Mouse (Mus musculus): ENCODE measurements around the gene Cyp2j6.
"Not testable (repeated sequence)": the region's sequence is repeated elsewhere in the genome, so short reads cannot be mapped to it uniquely, and the experiment has no call there.

The Cyp2j6 gene

GRCm38 (mm10) chr4:96553133-96553819 lies at the start of gene Cyp2j6:
Gene Cyp2j6, minus strand, starts transcription at chr4:96553661.
- DNase-seq, result peak; percentile 23

GRCm38 (mm10) chr4:96591791-96592150 lies 38.3 kb upstream of the Cyp2j6 start:
- peak; percentile 60 for DNase-seq

- DNase-seq, result peak; percentile 12
Observed at GRCm38 (mm10) chr4:96590911-96591790, 37.7 kb upstream of the Cyp2j6 start, which contains the start of gene Cyp2j9. Gene Cyp2j9, minus strand, starts transcription at chr4:96591578.

- no peak for DNase-seq
Observed at GRCm38 (mm10) chr4:96581425-96582088, 28.1 kb upstream of the Cyp2j6 start.

GRCm38 (mm10) chr4:96580351-96580750 lies 26.9 kb upstream of the Cyp2j6 start:
- not testable (repeated sequence) for DNase-seq

GRCm38 (mm10) chr4:96569442-96569841 lies 16.0 kb upstream of the Cyp2j6 start:
- no peak for DNase-seq

- no peak for DNase-seq
Observed at GRCm38 (mm10) chr4:96567988-96568387, 14.5 kb upstream of the Cyp2j6 start.

GRCm38 (mm10) chr4:96565808-96566207 lies 12.3 kb upstream of the Cyp2j6 start:
- DNase-seq, result no peak

GRCm38 (mm10) chr4:96560464-96560863 lies 7.0 kb upstream of the Cyp2j6 start:
- DNase-seq, result no peak

GRCm38 (mm10) chr4:96559781-96560180 lies 6.3 kb upstream of the Cyp2j6 start:
- DNase-seq, result no peak

GRCm38 (mm10) chr4:96551619-96552018 lies 1.8 kb downstream of the Cyp2j6 start:
- no peak for DNase-seq

GRCm38 (mm10) chr4:96545976-96546375 lies 7.5 kb downstream of the Cyp2j6 start:
- DNase-seq, result peak; percentile 4

- no peak for DNase-seq
Observed at GRCm38 (mm10) chr4:96525772-96526171, 27.7 kb downstream of the Cyp2j6 start.

GRCm38 (mm10) chr4:96522256-96522655 lies 31.2 kb downstream of the Cyp2j6 start:
- no peak for DNase-seq

- DNase-seq, result no peak
Observed at GRCm38 (mm10) chr4:96510083-96510482, 43.4 kb downstream of the Cyp2j6 start.

GRCm38 (mm10) chr4:96507286-96507685 lies 46.2 kb downstream of the Cyp2j6 start, which contains the start of gene Cyp2j8:
Gene Cyp2j8, minus strand, starts transcription at chr4:96507386.
- DNase-seq, result no peak

All from right cerebral cortex, postnatal 14 days (tissue).